Mouse (Mus musculus) MEL-GATA-1-ER (cell line): Measurements from ENCODE around the gene Uhrf1bp1l.

Source experiments
- DNase-seq: peaks from one replicate; pipeline ENCODE4 v3.0.0-alpha.2; 2012; ENCODE audit warnings: low read depth; ENCODE audit errors: extremely low read depth

The Uhrf1bp1l gene

GRCm38 (mm10) chr10:89745666-89746020 is 852 bp downstream of the Uhrf1bp1l start:
- no peak for DNase-seq

GRCm38 (mm10) chr10:89746581-89746980 is 1.8 kb downstream of the Uhrf1bp1l start:
- DNase-seq, result no peak

GRCm38 (mm10) chr10:89747221-89747905 is 2.6 kb downstream of the Uhrf1bp1l start:
- DNase-seq, result no peak

GRCm38 (mm10) chr10:89747911-89748310 is 3.1 kb downstream of the Uhrf1bp1l start:
- DNase-seq, result no peak

GRCm38 (mm10) chr10:89748619-89749018 is 3.8 kb downstream of the Uhrf1bp1l start:
- no peak for DNase-seq

- DNase-seq, result no peak
Measured at GRCm38 (mm10) chr10:89751069-89751468, 6.3 kb downstream of the Uhrf1bp1l start.

GRCm38 (mm10) chr10:89755231-89755630 is 10.4 kb downstream of the Uhrf1bp1l start:
- DNase-seq, result no peak

GRCm38 (mm10) chr10:89760772-89761171 is 16.0 kb downstream of the Uhrf1bp1l start:
- DNase-seq, result no peak

GRCm38 (mm10) chr10:89764457-89765121 is 19.8 kb downstream of the Uhrf1bp1l start:
- DNase-seq, result no peak

- DNase-seq, result no peak
Measured at GRCm38 (mm10) chr10:89765790-89766714, 21.3 kb downstream of the Uhrf1bp1l start.

GRCm38 (mm10) chr10:89768352-89769020 is 23.7 kb downstream of the Uhrf1bp1l start:
- DNase-seq, result no peak

- no peak for DNase-seq
Measured at GRCm38 (mm10) chr10:89769096-89769495, 24.3 kb downstream of the Uhrf1bp1l start.

- DNase-seq, result no peak
Measured at GRCm38 (mm10) chr10:89771894-89772293, 27.1 kb downstream of the Uhrf1bp1l start.

- DNase-seq, result no peak
Measured at GRCm38 (mm10) chr10:89776029-89776428, 31.2 kb downstream of the Uhrf1bp1l start.

- DNase-seq, result peak; percentile 98
Measured at GRCm38 (mm10) chr10:89791870-89792269, 47.1 kb downstream of the Uhrf1bp1l start.

GRCm38 (mm10) chr10:89794121-89794520 is 49.3 kb downstream of the Uhrf1bp1l start:
- no peak for DNase-seq

GRCm38 (mm10) chr10:89819146-89819545 is 74.4 kb downstream of the Uhrf1bp1l start:
- no peak for DNase-seq

- peak; percentile 6 for DNase-seq
Measured at GRCm38 (mm10) chr10:89823906-89824305, 79.1 kb downstream of the Uhrf1bp1l start.

GRCm38 (mm10) chr10:89826896-89827295 is 82.1 kb downstream of the Uhrf1bp1l start:
- DNase-seq, result no peak

- no peak for DNase-seq
Measured at GRCm38 (mm10) chr10:89832334-89832733, 87.5 kb downstream of the Uhrf1bp1l start.

- no peak for DNase-seq
Measured at GRCm38 (mm10) chr10:89833166-89833565, 88.4 kb downstream of the Uhrf1bp1l start.
